Mouse (Mus musculus) lung, postnatal 36 days (tissue): ENCODE results near the gene Gpr62.

Source experiments
- DNase-seq: peaks from one replicate; pipeline ENCODE4 v3.0.0; 2022; ENCODE audit warnings: mixed read lengths

Gene Gpr62

DNA sequence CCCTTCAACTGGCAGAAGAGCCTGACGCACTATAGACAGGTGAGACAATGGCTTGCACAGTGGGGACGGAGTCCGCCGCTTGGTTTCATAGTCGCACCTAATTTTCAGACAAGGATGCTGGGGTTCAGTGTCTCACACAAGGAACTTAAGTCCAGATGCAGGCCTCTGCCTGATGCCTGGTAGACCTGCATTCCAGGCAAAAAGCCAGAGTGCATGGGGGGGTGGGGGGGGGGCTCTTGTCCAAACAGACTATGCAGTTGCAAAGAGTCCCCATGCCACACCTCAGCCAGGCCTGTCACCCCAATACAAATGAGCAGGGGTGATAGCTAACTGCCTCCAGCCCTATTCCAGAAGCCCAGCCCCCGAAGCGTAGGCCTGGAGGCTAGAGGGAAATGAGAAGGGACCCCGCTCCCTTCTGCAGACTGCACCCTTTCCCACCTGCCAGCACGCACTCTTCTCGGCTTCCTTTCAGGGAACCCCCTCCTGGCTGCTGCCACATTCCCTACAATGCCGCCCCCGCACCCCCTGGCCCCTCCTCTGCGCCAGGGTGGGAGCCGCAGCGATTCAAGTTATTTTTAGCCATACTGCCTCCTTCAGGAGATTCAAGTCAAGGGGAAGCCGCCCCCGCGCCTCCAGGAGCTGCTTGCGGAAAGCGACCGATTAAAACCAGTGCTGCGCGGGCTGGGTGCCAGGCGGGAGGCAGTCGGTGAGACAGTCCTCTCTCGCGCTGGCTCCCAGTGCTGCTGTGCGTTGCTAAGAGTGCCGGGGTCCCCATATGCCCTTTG lies 47.7 kb downstream of the Gpr62 start:
- peak; percentile 84 for DNase-seq

DNA sequence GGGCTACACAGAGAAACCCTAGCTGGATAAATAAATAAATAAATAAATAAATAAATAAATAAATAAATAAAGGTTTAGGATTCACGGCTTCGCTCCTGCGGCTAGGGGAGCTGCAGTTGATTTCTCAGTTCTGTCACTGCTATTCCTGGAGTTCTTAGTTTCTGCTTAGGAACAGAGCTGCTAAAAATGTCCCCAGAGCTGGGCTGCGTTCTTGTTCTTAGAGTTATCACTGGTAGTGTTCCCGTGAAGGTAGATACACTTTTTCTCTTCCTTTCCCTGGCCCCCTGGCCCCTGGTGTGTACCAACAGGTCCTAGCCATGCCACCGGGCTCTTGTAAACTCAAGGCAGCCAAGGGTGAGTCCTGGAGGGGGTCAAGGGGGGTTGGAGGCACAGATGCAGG lies 48.9 kb downstream of the Gpr62 start:
- no peak for DNase-seq
